Mouse (Mus musculus): Measurements from ENCODE around the gene Elf2. TPM values are rescaled to one million over a fixed set of nuclear protein-coding genes. Genes with fewer than 3 reads are reported as not detected.

The Elf2 gene
- total and polyA plus RNA-seq, 3 experiments = 52.6 to 111 (median 67.8) TPM

DNA sequence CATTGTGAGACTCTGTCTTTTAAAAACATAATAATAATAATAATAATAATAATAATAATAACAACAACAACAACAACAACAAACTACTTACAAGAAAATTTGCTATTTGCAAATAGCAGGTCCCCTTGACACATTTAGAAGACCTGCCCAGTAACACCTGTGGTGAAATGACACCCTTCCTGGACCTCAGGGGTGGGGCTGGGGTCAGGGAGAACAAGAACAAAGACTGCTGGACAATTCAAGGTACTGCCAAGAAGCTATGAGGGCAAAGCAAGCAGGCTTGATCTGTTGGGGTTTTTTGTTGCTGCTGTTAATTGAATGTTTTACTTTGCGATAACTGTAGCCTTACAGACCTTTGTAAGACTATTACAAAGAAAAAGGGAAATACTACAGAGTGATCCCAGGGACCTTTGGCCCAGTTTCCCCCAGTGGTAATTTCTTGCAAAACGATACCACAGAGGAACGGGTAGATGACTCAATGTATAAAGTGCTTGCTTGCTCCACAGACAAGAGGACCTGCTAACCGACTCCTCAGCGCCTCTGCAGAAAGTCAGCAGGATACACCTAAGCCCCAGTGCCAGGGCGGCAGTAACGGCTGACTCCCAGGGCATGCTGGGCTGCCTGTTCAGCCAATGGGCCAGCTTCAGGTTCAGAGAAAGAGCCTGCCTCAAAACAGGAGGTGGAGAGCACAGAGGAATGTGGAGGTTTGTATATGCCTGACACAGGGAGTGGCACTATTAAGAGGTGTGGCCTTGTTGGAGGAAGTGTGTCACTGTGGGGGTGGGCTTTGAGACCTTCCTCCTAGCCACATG lies 130.8 kb downstream of the Elf2 start:
- Histone ChIP-seq H3K27me3 (ENCODE audit: insufficient read depth, low read length) (peaks cover 13% of the 10 kb centered on the region), H3K4me1 (ENCODE audit: insufficient read depth, low read depth, low read length) (peaks cover 9% of the 10 kb centered on the region), H3K36me3 (replicated peaks) (no peaks in the 10 kb centered on the region), H3K9me3 (replicated peaks) (0 out of 2 replicates have a peak, but pooled peaks cover 2% of the 10 kb centered on the region), H3K4me3 (ENCODE audit: low read depth, low read length) (no peak overlapping the region)
- ATAC-seq (ENCODE audit: extremely low read depth, insufficient number of reproducible peaks, low FRiP score, poor library complexity, severe bottlenecking) (no peak), DNase-seq (ENCODE audit: low spot score) (no peak)
- TF ChIP-seq POLR2AphosphoS5 (IDR thresholded peaks at IDR 0.05; ENCODE audit: insufficient replicate concordance, low read depth, low read length) (no peak), TAL1 (conservative IDR thresholded peaks at IDR 0.05; ENCODE audit: low read depth, low read length) (no peak), GATA1 (IDR thresholded peaks at IDR 0.05; ENCODE audit: borderline replicate concordance, low read length) (no peak), CTCF (IDR thresholded peaks at IDR 0.05; ENCODE audit: low read depth, low read length) (no peak)

DNA sequence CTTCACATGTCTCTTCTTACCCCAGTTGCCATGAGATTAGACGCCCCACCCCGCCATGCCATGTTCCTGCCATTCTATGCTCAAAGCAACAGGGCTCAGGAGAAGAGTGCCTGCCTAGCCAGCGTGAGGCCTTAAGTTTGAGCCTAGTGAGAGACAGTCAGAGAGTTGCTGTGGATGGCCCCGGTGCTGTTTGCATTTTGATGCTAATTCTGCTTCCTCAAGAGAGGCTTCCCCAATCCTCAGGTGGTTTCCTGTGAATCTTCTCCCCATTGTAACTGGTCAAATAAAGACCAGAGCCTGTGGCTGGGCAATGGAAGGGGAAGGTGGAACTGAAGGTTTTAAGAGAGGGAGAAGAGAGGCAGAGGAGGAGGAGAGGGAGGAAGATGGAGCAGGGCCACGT lies 131.8 kb downstream of the Elf2 start:
- no peak overlapping the region for H3K4me3 ChIP-seq (ENCODE audit: low read depth, low read length)
- DNase-seq (ENCODE audit: low spot score) (no peak), ATAC-seq (ENCODE audit: extremely low read depth, insufficient number of reproducible peaks, low FRiP score, poor library complexity, severe bottlenecking) (no peak)
- no peaks in the 10 kb centered on the region for H3K36me3 ChIP-seq (replicated peaks)
- TF ChIP-seq GATA2 (IDR thresholded peaks at IDR 0.05; ENCODE audit: borderline replicate concordance, low read depth, low read length) (no peak), GATA1 (IDR thresholded peaks at IDR 0.05; ENCODE audit: borderline replicate concordance, low read length) (no peak), POLR2AphosphoS5 (IDR thresholded peaks at IDR 0.05; ENCODE audit: insufficient replicate concordance, low read depth, low read length) (no peak), TAL1 (conservative IDR thresholded peaks at IDR 0.05; ENCODE audit: low read depth, low read length) (no peak), CTCF (IDR thresholded peaks at IDR 0.05; ENCODE audit: low read depth, low read length) (no peak)
- peaks cover 7% of the 10 kb centered on the region for H3K4me1 ChIP-seq (ENCODE audit: insufficient read depth, low read depth, low read length)
- 0 out of 2 replicates have a peak, but pooled peaks cover 4% of the 10 kb centered on the region for H3K9me3 ChIP-seq (replicated peaks)
- H3K27me3 ChIP-seq (ENCODE audit: insufficient read depth, low read length) = peaks cover 16% of the 10 kb centered on the region

GRCm38 (mm10) chr3:51206521-51206920 lies 133.9 kb downstream of the Elf2 start:
- no peak for TF ChIP-seq GATA2 (IDR thresholded peaks at IDR 0.05; ENCODE audit: borderline replicate concordance, low read depth, low read length)
- H3K4me3 ChIP-seq (ENCODE audit: low read depth, low read length) = no peak overlapping the region
- 0 out of 2 replicates have a peak, but pooled peaks cover 4% of the 10 kb centered on the region for H3K9me3 ChIP-seq (replicated peaks)
- ATAC-seq (ENCODE audit: extremely low read depth, insufficient number of reproducible peaks, low FRiP score, poor library complexity, severe bottlenecking) (no peak), DNase-seq (ENCODE audit: low spot score) (no peak)
- no peaks in the 10 kb centered on the region for H3K36me3 ChIP-seq (replicated peaks)
- peaks cover 7% of the 10 kb centered on the region; the same call in 1 of the 2 replicates for H3K4me1 ChIP-seq (ENCODE audit: insufficient read depth, low read depth, low read length)
- H3K27me3 ChIP-seq (ENCODE audit: insufficient read depth, low read length) = peaks cover 21% of the 10 kb centered on the region

- Histone ChIP-seq H3K9me3 (replicated peaks) (peaks cover 9% of the 10 kb centered on the region), H3K27me3 (ENCODE audit: insufficient read depth, low read length) (peaks cover 21% of the 10 kb centered on the region), H3K4me1 (ENCODE audit: insufficient read depth, low read depth, low read length) (peaks cover 4% of the 10 kb centered on the region; the same call in 1 of the 2 replicates), H3K36me3 (replicated peaks) (no peaks in the 10 kb centered on the region), H3K4me3 (ENCODE audit: low read depth, low read length) (no peak overlapping the region)
- DNase-seq (ENCODE audit: low spot score) (no peak), ATAC-seq (ENCODE audit: extremely low read depth, insufficient number of reproducible peaks, low FRiP score, poor library complexity, severe bottlenecking) (no peak)
- TF ChIP-seq POLR2AphosphoS5 (IDR thresholded peaks at IDR 0.05; ENCODE audit: insufficient replicate concordance, low read depth, low read length) = no peak
- no peak for TF ChIP-seq TAL1 (conservative IDR thresholded peaks at IDR 0.05; ENCODE audit: low read depth, low read length)
- no peak for TF ChIP-seq GATA2 (IDR thresholded peaks at IDR 0.05; ENCODE audit: borderline replicate concordance, low read depth, low read length)
- no peak for TF ChIP-seq CTCF (IDR thresholded peaks at IDR 0.05; ENCODE audit: low read depth, low read length)
- TF ChIP-seq GATA1 (IDR thresholded peaks at IDR 0.05; ENCODE audit: borderline replicate concordance, low read length) = no peak
These were observed 135.6 kb downstream of the Elf2 start for GRCm38 (mm10) chr3:51204897-51205296.

DNA sequence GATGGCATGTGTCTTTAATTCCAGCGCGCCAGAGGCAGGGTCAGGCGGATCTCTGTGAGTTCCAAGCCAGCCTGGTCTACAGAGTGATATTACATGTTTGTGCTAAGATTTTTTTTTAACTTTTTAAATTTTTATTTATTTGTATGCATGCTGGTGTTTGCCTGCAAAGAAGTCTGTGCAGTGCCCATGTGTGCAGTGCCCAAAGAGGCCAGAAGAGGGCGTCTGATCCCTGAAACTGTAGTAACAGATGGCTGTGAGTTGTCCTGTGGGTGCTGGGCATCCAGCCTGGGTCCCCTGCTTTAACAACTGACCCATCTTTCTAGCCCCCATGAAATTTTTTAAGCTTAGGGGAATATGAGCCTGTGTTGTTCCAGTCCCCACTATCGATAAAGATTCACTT lies 136.0 kb downstream of the Elf2 start:
- Histone ChIP-seq H3K36me3 (replicated peaks) (no peaks in the 10 kb centered on the region), H3K4me3 (ENCODE audit: low read depth, low read length) (no peak overlapping the region), H3K4me1 (ENCODE audit: insufficient read depth, low read depth, low read length) (peaks cover 4% of the 10 kb centered on the region; the same call in 1 of the 2 replicates), H3K27me3 (ENCODE audit: insufficient read depth, low read length) (peaks cover 21% of the 10 kb centered on the region), H3K9me3 (replicated peaks) (peaks cover 9% of the 10 kb centered on the region)
- ATAC-seq (ENCODE audit: extremely low read depth, insufficient number of reproducible peaks, low FRiP score, poor library complexity, severe bottlenecking) (no peak), DNase-seq (ENCODE audit: low spot score) (no peak)
- TF ChIP-seq GATA1 (IDR thresholded peaks at IDR 0.05; ENCODE audit: borderline replicate concordance, low read length) (no peak), POLR2AphosphoS5 (IDR thresholded peaks at IDR 0.05; ENCODE audit: insufficient replicate concordance, low read depth, low read length) (no peak), CTCF (IDR thresholded peaks at IDR 0.05; ENCODE audit: low read depth, low read length) (no peak), GATA2 (IDR thresholded peaks at IDR 0.05; ENCODE audit: borderline replicate concordance, low read depth, low read length) (no peak), TAL1 (conservative IDR thresholded peaks at IDR 0.05; ENCODE audit: low read depth, low read length) (no peak)

- peaks cover 9% of the 10 kb centered on the region for H3K9me3 ChIP-seq (replicated peaks)
- ATAC-seq (ENCODE audit: extremely low read depth, insufficient number of reproducible peaks, low FRiP score, poor library complexity, severe bottlenecking) (no peak), DNase-seq (ENCODE audit: low spot score) (no peak)
- TF ChIP-seq POLR2AphosphoS5 (IDR thresholded peaks at IDR 0.05; ENCODE audit: insufficient replicate concordance, low read depth, low read length) (no peak), TAL1 (conservative IDR thresholded peaks at IDR 0.05; ENCODE audit: low read depth, low read length) (no peak), GATA2 (IDR thresholded peaks at IDR 0.05; ENCODE audit: borderline replicate concordance, low read depth, low read length) (no peak), GATA1 (IDR thresholded peaks at IDR 0.05; ENCODE audit: borderline replicate concordance, low read length) (no peak), CTCF (IDR thresholded peaks at IDR 0.05; ENCODE audit: low read depth, low read length) (no peak)
- peaks cover 21% of the 10 kb centered on the region for H3K27me3 ChIP-seq (ENCODE audit: insufficient read depth, low read length)
- H3K36me3 ChIP-seq (replicated peaks) = no peaks in the 10 kb centered on the region
- H3K4me1 ChIP-seq (ENCODE audit: insufficient read depth, low read depth, low read length) = peaks cover 4% of the 10 kb centered on the region; the same call in 1 of the 2 replicates
- H3K4me3 ChIP-seq (ENCODE audit: low read depth, low read length) = no peak overlapping the region
These were observed 136.6 kb downstream of the Elf2 start for GRCm38 (mm10) chr3:51203906-51204305.

Other genes with a start within 250 kb of the Elf2 start
- gene Noct, start 116.2 kb downstream of the Elf2 start, total RNA-seq (2014; fragmentation: Nextera tagmentation) = 24.4 and 27.5 TPM in 2 replicates
- 11.4 and 11.7 TPM in 2 replicates for gene Noct, start 116.2 kb downstream of the Elf2 start, total RNA-seq (2017)
- 18.5 and 25.3 TPM in 2 replicates for gene Noct, start 116.2 kb downstream of the Elf2 start, polyA plus RNA-seq (2012)
- 5.6 and 6.6 TPM in 2 replicates for gene Mgarp, start 56.1 kb upstream of the Elf2 start, total RNA-seq (2014; fragmentation: Nextera tagmentation)
- 20.3 and 24.7 TPM in 2 replicates for gene Mgarp, start 56.1 kb upstream of the Elf2 start, total RNA-seq (2017)
- gene Mgarp, start 56.1 kb upstream of the Elf2 start, polyA plus RNA-seq (2012) = 14.4 and 16.8 TPM in 2 replicates
- 199 and 247 TPM in 2 replicates for gene Ndufc1, start 68.3 kb upstream of the Elf2 start, total RNA-seq (2014; fragmentation: Nextera tagmentation)
- 106 and 114 TPM in 2 replicates for gene Ndufc1, start 68.3 kb upstream of the Elf2 start, total RNA-seq (2017)
- gene Ndufc1, start 68.3 kb upstream of the Elf2 start, polyA plus RNA-seq (2012) = 16.7 and 38.6 TPM in 2 replicates
- 131 and 138 TPM in 2 replicates for gene Naa15, start 74.5 kb upstream of the Elf2 start, total RNA-seq (2014; fragmentation: Nextera tagmentation)
- 52.5 and 63.5 TPM in 2 replicates for gene Naa15, start 74.5 kb upstream of the Elf2 start, total RNA-seq (2017)
- 15.9 and 28.6 TPM in 2 replicates for gene Naa15, start 74.5 kb upstream of the Elf2 start, polyA plus RNA-seq (2012)
- gene Rab33b, start 143.3 kb upstream of the Elf2 start, total RNA-seq (2014; fragmentation: Nextera tagmentation) = 7.8 and 9.5 TPM in 2 replicates
- gene Rab33b, start 143.3 kb upstream of the Elf2 start, total RNA-seq (2017) = 8.1 and 10.3 TPM in 2 replicates
- 3.0 and 3.2 TPM in 2 replicates for gene Rab33b, start 143.3 kb upstream of the Elf2 start, polyA plus RNA-seq (2012)
- 56.1 and 67.1 TPM in 2 replicates for gene Setd7, start 220.2 kb upstream of the Elf2 start, total RNA-seq (2014; fragmentation: Nextera tagmentation)
- gene Setd7, start 220.2 kb upstream of the Elf2 start, total RNA-seq (2017) = 20.2 and 26.0 TPM in 2 replicates
- 7.4 and 8.7 TPM in 2 replicates for gene Setd7, start 220.2 kb upstream of the Elf2 start, polyA plus RNA-seq (2012)

Measured in G1E (cell line).